18 mouse cellular contexts compared by ENCODE assay signal in genomic region chr1:14662706-14663312, GRCm38 (mm10).
A peak's percentile ranks its signal among the peaks of the same experiment; 100 is the strongest.
DNase-seq lines count a peak whose midpoint lies in the region; ATAC-seq and TF ChIP-seq lines count a peak whose summit lies in the region.
"Had no signal": no experiment of that assay in that cellular context is flagged by ENCODE, and none has a peak within 500 bp of the region (broad histone marks: within the 10 kb centered on the region; RNA-seq: fewer than 3 reads in every experiment).

No protein-coding gene starts in this region.

- ATAC-seq in kidney, embryonic 15.5 days (replicated peaks; ENCODE audit: low FRiP score): peak; percentile 77
- no peak for ATAC-seq in kidney, postnatal 0 days (replicated peaks; ENCODE audit: low FRiP score, low read depth)
- no peak for ATAC-seq in activated CD4-positive, CD25-positive, alpha-beta regulatory T cell, adult 4 months
- ATAC-seq: forebrain, embryonic 13.5 days; forebrain, embryonic 15.5 days; forebrain, postnatal 0 days had no signal

- no peak for TF ChIP-seq POLR2A in kidney, adult 2 months (IDR thresholded peaks at IDR 0.05; ENCODE audit: low read depth, low read length)

- H3K27ac ChIP-seq in kidney, embryonic 15.5 days: no peak overlapping the region
- H3K27ac ChIP-seq in kidney, adult 2 months (ENCODE audit: insufficient read depth, low read depth, low read length): no peak overlapping the region
- no peak overlapping the region for H3K27ac ChIP-seq in kidney, postnatal 0 days
- H3K27ac ChIP-seq: embryonic facial prominence, embryonic 10.5 days; embryonic facial prominence, embryonic 12.5 days; forebrain, embryonic 13.5 days; forebrain, embryonic 15.5 days had no signal

- no peak overlapping the region for H3K4me2 ChIP-seq in kidney, embryonic 15.5 days
- no peak overlapping the region for H3K4me2 ChIP-seq in kidney, postnatal 0 days (ENCODE audit: low read length)
- H3K4me2 ChIP-seq: embryonic facial prominence, embryonic 12.5 days; forebrain, embryonic 13.5 days; forebrain, embryonic 15.5 days had no signal

- H3K9me3 ChIP-seq in kidney, embryonic 15.5 days (replicated peaks): no peaks in the 10 kb centered on the region
- no peaks in the 10 kb centered on the region for H3K9me3 ChIP-seq in kidney, postnatal 0 days (replicated peaks; ENCODE audit: low read length)
- H3K9me3 ChIP-seq: embryonic facial prominence, embryonic 10.5 days; embryonic facial prominence, embryonic 12.5 days; forebrain, embryonic 13.5 days; forebrain, embryonic 15.5 days had no signal

- peaks cover 9% of the 10 kb centered on the region; the same call in 1 of the 2 replicates for H3K4me1 ChIP-seq in kidney, embryonic 15.5 days
- H3K4me1 ChIP-seq in kidney, adult 2 months (ENCODE audit: control insufficient read depth, insufficient read depth, low read length): no peaks in the 10 kb centered on the region
- no peaks in the 10 kb centered on the region for H3K4me1 ChIP-seq in kidney, postnatal 0 days (replicated peaks; ENCODE audit: insufficient read depth, low read length)
- H3K4me1 ChIP-seq: embryonic facial prominence, embryonic 10.5 days; embryonic facial prominence, embryonic 12.5 days; forebrain, embryonic 13.5 days; forebrain, embryonic 15.5 days had no signal

- H3K4me3 ChIP-seq in kidney, embryonic 15.5 days (replicated peaks): no peak overlapping the region
- H3K4me3 ChIP-seq in kidney, adult 2 months (ENCODE audit: insufficient read depth, low read depth, low read length): no peak overlapping the region
- H3K4me3 ChIP-seq in kidney, postnatal 0 days (replicated peaks; ENCODE audit: low read depth, low read length): no peak overlapping the region
- H3K4me3 ChIP-seq: embryonic facial prominence, embryonic 10.5 days; embryonic facial prominence, embryonic 12.5 days; forebrain, embryonic 13.5 days; forebrain, embryonic 15.5 days had no signal

- TF ChIP-seq CTCF in kidney, adult 2 months (conservative IDR thresholded peaks at IDR 0.05; ENCODE audit: insufficient read depth, insufficient read length, low read depth, low read length): no peak
- TF ChIP-seq CTCF in kidney, postnatal 0 days (IDR thresholded peaks at IDR 0.05; ENCODE audit: low read depth): no peak

- WGBS in kidney, embryonic 15.5 days: 25% methylated on average over 6 of the region's 6 CpGs
- WGBS in kidney, adult 2 months: 38% methylated on average over 6 of the region's 6 CpGs
- 24% methylated on average over 6 of the region's 6 CpGs for WGBS in kidney, postnatal 0 days

- no peak overlapping the region for H3K9ac ChIP-seq in kidney, embryonic 15.5 days
- no peak overlapping the region for H3K9ac ChIP-seq in kidney, postnatal 0 days (ENCODE audit: low read depth, low read length)
- H3K9ac ChIP-seq: embryonic facial prominence, embryonic 12.5 days; forebrain, embryonic 13.5 days; forebrain, embryonic 15.5 days; forebrain, postnatal 0 days had no signal

- DNase-seq in kidney, adult 2 months: no peak
- DNase-seq in kidney, postnatal 0 days (ENCODE audit: low spot score): peak; percentile 41
- DNase-seq in kidney, postnatal 14 days: no peak
- DNase-seq: adrenal gland, adult 8-10 months; adrenal gland, postnatal 14 days; adrenal gland, postnatal 36 days; cerebellum, adult 11-12 months; cerebellum, adult 2 months; cerebellum, adult 9-10 months; cerebellum, postnatal 10 days; cerebellum, postnatal 25 days; forebrain, postnatal 0 days had no signal

- H3K36me3 ChIP-seq in kidney, embryonic 15.5 days: no peaks in the 10 kb centered on the region
- H3K36me3 ChIP-seq in kidney, adult 2 months (ENCODE audit: control insufficient read depth, insufficient read depth, low read length): no peaks in the 10 kb centered on the region
- no peaks in the 10 kb centered on the region for H3K36me3 ChIP-seq in kidney, postnatal 0 days (ENCODE audit: insufficient read depth, low read length)
- H3K36me3 ChIP-seq: embryonic facial prominence, embryonic 10.5 days; embryonic facial prominence, embryonic 12.5 days; forebrain, embryonic 15.5 days had no signal

- no peaks in the 10 kb centered on the region for H3K27me3 ChIP-seq in kidney, embryonic 15.5 days
- no peaks in the 10 kb centered on the region for H3K27me3 ChIP-seq in kidney, adult 2 months (replicated peaks; ENCODE audit: control insufficient read depth, insufficient read depth, low read length)
- no peaks in the 10 kb centered on the region for H3K27me3 ChIP-seq in kidney, postnatal 0 days (ENCODE audit: insufficient read depth, low read length)
- H3K27me3 ChIP-seq: embryonic facial prominence, embryonic 12.5 days; forebrain, embryonic 13.5 days; forebrain, embryonic 15.5 days had no signal
